Mouse (Mus musculus): ENCODE results near the gene Neu1. TPM values are rescaled to one million over a fixed set of nuclear protein-coding genes. Genes with fewer than 3 reads are reported as not detected.
"Not testable (repeated sequence)": the region's sequence is repeated elsewhere in the genome, so short reads cannot be mapped to it uniquely, and the experiment has no call there.

Neu1 gene
- polyA plus RNA-seq, 1 experiment: 41.3 TPM

GRCm38 (mm10) chr17:34947606-34948005, 16.6 kb downstream of the Neu1 start:
- Histone ChIP-seq H3K27me3 (replicated peaks) (peaks cover 3% of the 10 kb centered on the region), H3K36me3 (replicated peaks; ENCODE audit: low read length) (peaks cover 15% of the 10 kb centered on the region), H3K9me3 (no peaks in the 10 kb centered on the region), H3K4me1 (peaks cover 19% of the 10 kb centered on the region), H3K4me3 (replicated peaks) (no peak overlapping the region)
- TF ChIP-seq GATA1 (IDR thresholded peaks at IDR 0.05; ENCODE audit: borderline replicate concordance, low read length) (no peak), FLI1 (IDR thresholded peaks at IDR 0.05; ENCODE audit: low read length) (no peak)

DNA sequence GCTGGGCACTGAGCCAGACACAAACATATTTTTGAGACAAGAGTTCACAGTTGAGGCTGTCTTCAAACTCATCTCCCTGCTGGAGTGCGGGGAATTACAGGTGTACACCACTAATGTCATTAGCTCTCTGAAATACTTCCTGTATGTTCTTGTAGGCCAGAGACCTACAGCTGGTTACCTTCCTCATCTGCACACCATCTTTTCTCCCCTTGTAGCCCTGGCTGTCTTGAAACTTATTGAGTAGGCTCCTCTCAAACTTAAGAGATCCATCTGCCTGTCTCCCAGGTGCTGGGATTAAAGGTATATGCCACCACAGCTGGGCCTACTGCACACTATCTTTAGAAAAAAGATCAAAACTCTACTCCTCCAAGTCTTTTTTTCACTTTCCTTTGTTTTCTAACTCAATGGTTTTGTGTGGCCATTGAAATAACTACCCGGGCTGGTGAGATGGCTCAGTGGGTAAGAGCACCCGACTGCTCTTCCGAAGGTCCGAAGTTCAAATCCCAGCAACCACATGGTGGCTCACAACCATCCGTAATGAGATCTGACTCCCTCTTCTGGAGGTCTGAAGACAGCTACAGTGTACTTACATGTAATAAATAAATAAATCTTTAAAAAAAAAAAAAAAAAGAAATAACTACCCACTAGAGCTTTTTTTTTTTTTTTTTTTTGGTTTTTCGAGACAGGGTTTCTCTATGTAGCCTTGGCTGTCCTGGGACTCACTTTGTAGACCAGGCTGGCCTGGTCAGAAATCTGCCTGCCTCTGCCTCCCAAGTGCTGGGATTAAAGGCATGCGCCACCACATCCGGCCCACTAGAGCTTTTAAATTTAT, 17.9 kb downstream of the Neu1 start:
- not testable (repeated sequence) for H3K4me3 ChIP-seq (replicated peaks); H3K27me3 ChIP-seq (replicated peaks); H3K9me3 ChIP-seq
- Histone ChIP-seq H3K4me1 (peaks cover 19% of the 10 kb centered on the region), H3K36me3 (replicated peaks; ENCODE audit: low read length) (peaks cover 15% of the 10 kb centered on the region)

DNA sequence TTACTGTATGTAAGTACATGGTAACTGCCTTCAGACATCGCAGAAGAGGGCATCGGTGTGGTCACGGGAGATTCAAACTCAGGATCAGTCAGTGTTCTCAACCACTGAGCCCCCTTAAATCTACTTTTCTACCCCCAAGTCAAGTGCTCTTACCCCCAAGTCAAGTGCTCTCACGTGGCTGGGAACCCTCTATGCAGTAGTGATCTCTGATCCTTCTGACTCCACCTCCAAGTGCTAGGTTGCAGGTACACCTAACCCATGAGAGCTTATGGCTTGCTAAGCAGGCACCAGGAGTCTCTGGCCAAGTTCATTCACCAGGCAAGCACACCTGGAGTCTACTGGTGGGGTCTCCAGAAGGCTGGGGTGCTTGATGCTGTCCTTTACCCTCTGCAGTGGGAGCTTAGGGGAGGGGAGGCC, 18.5 kb downstream of the Neu1 start:
- Histone ChIP-seq H3K27me3 (replicated peaks) (peaks cover 3% of the 10 kb centered on the region), H3K4me1 (peaks cover 19% of the 10 kb centered on the region), H3K4me3 (replicated peaks) (no peak overlapping the region), H3K36me3 (replicated peaks; ENCODE audit: low read length) (peaks cover 15% of the 10 kb centered on the region), H3K9me3 (no peaks in the 10 kb centered on the region)
- TF ChIP-seq FLI1 (IDR thresholded peaks at IDR 0.05; ENCODE audit: low read length): no peak
- TF ChIP-seq GATA1 (IDR thresholded peaks at IDR 0.05; ENCODE audit: borderline replicate concordance, low read length): no peak

GRCm38 (mm10) chr17:34950514-34951455, 19.7 kb downstream of the Neu1 start:
- H3K4me1 ChIP-seq: peaks cover 19% of the 10 kb centered on the region
- TF ChIP-seq GATA1 (IDR thresholded peaks at IDR 0.05; ENCODE audit: borderline replicate concordance, low read length) (no peak), FLI1 (IDR thresholded peaks at IDR 0.05; ENCODE audit: low read length) (no peak)
- peak overlapping the region; percentile 97 for H3K4me3 ChIP-seq (replicated peaks)
- H3K9me3 ChIP-seq: no peaks in the 10 kb centered on the region
- H3K27me3 ChIP-seq (replicated peaks): no peaks in the 10 kb centered on the region
- peaks cover 15% of the 10 kb centered on the region for H3K36me3 ChIP-seq (replicated peaks; ENCODE audit: low read length)

- H3K4me1 ChIP-seq: peaks cover 19% of the 10 kb centered on the region
- H3K36me3 ChIP-seq (replicated peaks; ENCODE audit: low read length): peaks cover 15% of the 10 kb centered on the region
- peaks cover under 1% of the 10 kb centered on the region for H3K27me3 ChIP-seq (replicated peaks)
- no peak for TF ChIP-seq GATA1 (IDR thresholded peaks at IDR 0.05; ENCODE audit: borderline replicate concordance, low read length)
- no peak for TF ChIP-seq FLI1 (IDR thresholded peaks at IDR 0.05; ENCODE audit: low read length)
- H3K9me3 ChIP-seq: no peaks in the 10 kb centered on the region
- H3K4me3 ChIP-seq (replicated peaks): peak overlapping the region; percentile 97
Measured at GRCm38 (mm10) chr17:34951636-34952377, 20.8 kb downstream of the Neu1 start.

- Histone ChIP-seq H3K9me3 (0 out of 2 replicates have a peak, but pooled peaks cover 2% of the 10 kb centered on the region), H3K4me3 (replicated peaks) (peak overlapping the region; percentile 97), H3K27me3 (replicated peaks) (peaks cover 2% of the 10 kb centered on the region), H3K4me1 (peaks cover 19% of the 10 kb centered on the region), H3K36me3 (replicated peaks; ENCODE audit: low read length) (peaks cover 15% of the 10 kb centered on the region)
- TF ChIP-seq GATA1 (IDR thresholded peaks at IDR 0.05; ENCODE audit: borderline replicate concordance, low read length) (no peak), FLI1 (IDR thresholded peaks at IDR 0.05; ENCODE audit: low read length) (no peak)
Measured at GRCm38 (mm10) chr17:34952378-34953040, 21.5 kb downstream of the Neu1 start.

GRCm38 (mm10) chr17:34953258-34953657, 22.2 kb downstream of the Neu1 start:
- TF ChIP-seq GATA1 (IDR thresholded peaks at IDR 0.05; ENCODE audit: borderline replicate concordance, low read length) (no peak), FLI1 (IDR thresholded peaks at IDR 0.05; ENCODE audit: low read length) (no peak)
- Histone ChIP-seq H3K27me3 (replicated peaks) (peaks cover 2% of the 10 kb centered on the region), H3K4me3 (replicated peaks) (no peak overlapping the region), H3K4me1 (peaks cover 19% of the 10 kb centered on the region), H3K36me3 (replicated peaks; ENCODE audit: low read length) (peaks cover 15% of the 10 kb centered on the region), H3K9me3 (0 out of 2 replicates have a peak, but pooled peaks cover 3% of the 10 kb centered on the region)

GRCm38 (mm10) chr17:34953904-34954303, 22.9 kb downstream of the Neu1 start:
- peaks cover 15% of the 10 kb centered on the region for H3K36me3 ChIP-seq (replicated peaks; ENCODE audit: low read length)
- 0 out of 2 replicates have a peak, but pooled peaks cover 3% of the 10 kb centered on the region for H3K9me3 ChIP-seq
- peaks cover 19% of the 10 kb centered on the region for H3K4me1 ChIP-seq
- TF ChIP-seq GATA1 (IDR thresholded peaks at IDR 0.05; ENCODE audit: borderline replicate concordance, low read length) (no peak), FLI1 (IDR thresholded peaks at IDR 0.05; ENCODE audit: low read length) (no peak)
- H3K4me3 ChIP-seq (replicated peaks): no peak overlapping the region
- peaks cover 2% of the 10 kb centered on the region for H3K27me3 ChIP-seq (replicated peaks)

GRCm38 (mm10) chr17:34954831-34955230, 23.8 kb downstream of the Neu1 start:
- H3K4me1 ChIP-seq: peaks cover 25% of the 10 kb centered on the region
- peaks cover 11% of the 10 kb centered on the region for H3K36me3 ChIP-seq (replicated peaks; ENCODE audit: low read length)
- no peak for TF ChIP-seq FLI1 (IDR thresholded peaks at IDR 0.05; ENCODE audit: low read length)
- no peak for TF ChIP-seq GATA1 (IDR thresholded peaks at IDR 0.05; ENCODE audit: borderline replicate concordance, low read length)
- H3K9me3 ChIP-seq: 0 out of 2 replicates have a peak, but pooled peaks cover 3% of the 10 kb centered on the region
- H3K4me3 ChIP-seq (replicated peaks): no peak overlapping the region
- peaks cover 8% of the 10 kb centered on the region for H3K27me3 ChIP-seq (replicated peaks)
